Mouse (Mus musculus): ENCODE measurements around the gene Ifngr2.

Ifngr2 gene

GRCm38 (mm10) chr16:91609501-91610245 is 62.8 kb downstream of the Ifngr2 start:
- no peak for DNase-seq (ENCODE audit: low spot score in 2 of 2)

- no peak for DNase-seq (ENCODE audit: low spot score in 2 of 2)
Observed at GRCm38 (mm10) chr16:91611248-91611647, 64.4 kb downstream of the Ifngr2 start.

- no peak for DNase-seq (ENCODE audit: low spot score in 2 of 2)
Observed at GRCm38 (mm10) chr16:91612525-91612924, 65.7 kb downstream of the Ifngr2 start.

GRCm38 (mm10) chr16:91614552-91614951 is 67.7 kb downstream of the Ifngr2 start:
- DNase-seq (ENCODE audit: low spot score in 2 of 2), result no peak

All from frontal cortex, postnatal 14 days (tissue).